Mouse (Mus musculus): ENCODE measurements around the gene Cpeb4. TPM values are rescaled to one million over a fixed set of nuclear protein-coding genes. Genes with fewer than 3 reads are reported as not detected.
A peak's percentile ranks its signal among the peaks of the same experiment; 100 is the strongest.
"Not testable (repeated sequence)": the region's sequence is repeated elsewhere in the genome, so short reads cannot be mapped to it uniquely, and the experiment has no call there.

Cpeb4 gene
- total and polyA plus RNA-seq, 3 experiments, result 13.8 to 23.9 (median 20.1) TPM

- H3K4me2 ChIP-seq (ENCODE audit: insufficient read depth, low read depth, poor library complexity, severe bottlenecking), result peak overlapping the region; percentile 77
- peak overlapping the region; percentile 5; the same call in 1 of the 2 replicates for H3K9ac ChIP-seq (ENCODE audit: insufficient read depth, low read depth)
- TF ChIP-seq ETS1 (conservative IDR thresholded peaks at IDR 0.05; ENCODE audit: low read depth, low read length), result peak; percentile 24; the same call in 1 of the 2 replicates
- TF ChIP-seq TBP (conservative IDR thresholded peaks at IDR 0.05; ENCODE audit: low read depth, low read length), result no peak
- TF ChIP-seq MAX (IDR thresholded peaks at IDR 0.05; ENCODE audit: low read length), result peak; percentile 81
- no peak for TF ChIP-seq USF1 (IDR thresholded peaks at IDR 0.05; ENCODE audit: low read depth, low read length)
- peak; percentile 67 for TF ChIP-seq BHLHE40 (IDR thresholded peaks at IDR 0.05; ENCODE audit: low read depth, low read length)
- TF ChIP-seq USF2 (conservative IDR thresholded peaks at IDR 0.05; ENCODE audit: low read depth, low read length), result no peak
- peak; percentile 60; the same call in 1 of the 2 replicates for TF ChIP-seq MYC (IDR thresholded peaks at IDR 0.05; ENCODE audit: low read depth, low read length)
- peak; percentile 12; the same call in 1 of the 2 replicates for TF ChIP-seq IRF4 (IDR thresholded peaks at IDR 0.05; ENCODE audit: low read depth, low read length)
- TF ChIP-seq EP300 (IDR thresholded peaks at IDR 0.05; ENCODE audit: low read length), result no peak
- TF ChIP-seq UBTF (IDR thresholded peaks at IDR 0.05; ENCODE audit: low read depth, low read length), result 0 out of 2 replicates have a peak, but pooled peaks have one; percentile 27
- no peak for TF ChIP-seq POLR2AphosphoS2 (IDR thresholded peaks at IDR 0.05; ENCODE audit: low read depth, low read length)
- TF ChIP-seq SIN3A (IDR thresholded peaks at IDR 0.05; ENCODE audit: low read length), result 0 out of 2 replicates have a peak, but pooled peaks have one; percentile 47
- TF ChIP-seq ZKSCAN1 (IDR thresholded peaks at IDR 0.05; ENCODE audit: borderline replicate concordance, low read depth, low read length), result no peak
- peak overlapping the region; percentile 10 to 23 (median 18) for H3K4me3 ChIP-seq (replicated peaks in 1 of 3; ENCODE audit: low read depth in 2 of 3, low read length in 2 of 3, poor library complexity in 1 of 3)
- in situ Hi-C loops (cut with MboI; ENCODE audit: low pct_ligation_motif_present, low pct_unique_long_range_greater_than_20kb, low sequenced_read_pairs) (loop anchor here (25.0 kb wide), 1 partner anchor 330 kb away; the partner anchor contains the start of gene Hbq1a), dilution Hi-C loops (cut with MboI; ENCODE audit: extremely low pct_ligation_motif_present, extremely low pct_unique_long_range_greater_than_20kb, low sequenced_read_pairs) (no loop called here)
- H3K27ac ChIP-seq (ENCODE audit: insufficient read depth, low read depth), result no peak overlapping the region
- DNase-seq (ENCODE audit: extremely low read depth), result peak; percentile 35
- no peaks in the 10 kb centered on the region for H3K79me2 ChIP-seq (replicated peaks; ENCODE audit: control insufficient read depth, extremely low read depth, insufficient read depth, poor library complexity, severe bottlenecking)
- no peaks in the 10 kb centered on the region for H3K36me3 ChIP-seq (replicated peaks in 1 of 2; ENCODE audit: control insufficient read depth in 1 of 2, insufficient read depth in 1 of 2, low read length in 1 of 2)
- peaks cover 0 to 36% of the 10 kb centered on the region in 2 experiments; a peak in 2 of 4 replicates for H3K4me1 ChIP-seq (ENCODE audit: control insufficient read depth in 1 of 2, insufficient read depth in 2 of 2)
- H3K27me3 ChIP-seq (replicated peaks), result no peaks in the 10 kb centered on the region
- no peaks in the 10 kb centered on the region for H3K9me3 ChIP-seq (replicated peaks; ENCODE audit: low read length)
Observed at GRCm38 (mm10) chr11:31981830-31982229, 109.8 kb downstream of the Cpeb4 start.

- H3K4me3 ChIP-seq (replicated peaks in 1 of 3; ENCODE audit: low read depth in 2 of 3, low read length in 2 of 3, poor library complexity in 1 of 3); H3K79me2 ChIP-seq (replicated peaks; ENCODE audit: control insufficient read depth, extremely low read depth, insufficient read depth, poor library complexity, severe bottlenecking); H3K27me3 ChIP-seq (replicated peaks); H3K9me3 ChIP-seq (replicated peaks; ENCODE audit: low read length); DNase-seq (ENCODE audit: extremely low read depth); dilution Hi-C loops (cut with MboI; ENCODE audit: extremely low pct_ligation_motif_present, extremely low pct_unique_long_range_greater_than_20kb, low sequenced_read_pairs); H3K36me3 ChIP-seq (replicated peaks in 1 of 2; ENCODE audit: control insufficient read depth in 1 of 2, insufficient read depth in 1 of 2, low read length in 1 of 2); H3K9ac ChIP-seq (ENCODE audit: insufficient read depth, low read depth); H3K27ac ChIP-seq (ENCODE audit: insufficient read depth, low read depth): not testable (repeated sequence)
- Histone ChIP-seq H3K4me1 (ENCODE audit: control insufficient read depth in 1 of 2, insufficient read depth in 2 of 2) (peaks cover 0 to 41% of the 10 kb centered on the region in 2 experiments; a peak in 2 of 4 replicates), H3K4me2 (ENCODE audit: insufficient read depth, low read depth, poor library complexity, severe bottlenecking) (peak overlapping the region; percentile 77; the same call in 1 of the 2 replicates)
- in situ Hi-C loops (cut with MboI; ENCODE audit: low pct_ligation_motif_present, low pct_unique_long_range_greater_than_20kb, low sequenced_read_pairs), result loop anchor here (25.0 kb wide), 1 partner anchor 330 kb away; the partner anchor contains the start of gene Hbq1a
Observed at GRCm38 (mm10) chr11:31982247-31982943, 110.4 kb downstream of the Cpeb4 start.
